Mouse (Mus musculus): ENCODE data around the gene Hoxa13. TPM values are rescaled to one million over a fixed set of nuclear protein-coding genes. Genes with fewer than 3 reads are reported as not detected.
A peak's percentile ranks its signal among the peaks of the same experiment; 100 is the strongest.

The Hoxa13 gene
- total RNA-seq, 2 experiments from 2014 or later = not detected

DNA sequence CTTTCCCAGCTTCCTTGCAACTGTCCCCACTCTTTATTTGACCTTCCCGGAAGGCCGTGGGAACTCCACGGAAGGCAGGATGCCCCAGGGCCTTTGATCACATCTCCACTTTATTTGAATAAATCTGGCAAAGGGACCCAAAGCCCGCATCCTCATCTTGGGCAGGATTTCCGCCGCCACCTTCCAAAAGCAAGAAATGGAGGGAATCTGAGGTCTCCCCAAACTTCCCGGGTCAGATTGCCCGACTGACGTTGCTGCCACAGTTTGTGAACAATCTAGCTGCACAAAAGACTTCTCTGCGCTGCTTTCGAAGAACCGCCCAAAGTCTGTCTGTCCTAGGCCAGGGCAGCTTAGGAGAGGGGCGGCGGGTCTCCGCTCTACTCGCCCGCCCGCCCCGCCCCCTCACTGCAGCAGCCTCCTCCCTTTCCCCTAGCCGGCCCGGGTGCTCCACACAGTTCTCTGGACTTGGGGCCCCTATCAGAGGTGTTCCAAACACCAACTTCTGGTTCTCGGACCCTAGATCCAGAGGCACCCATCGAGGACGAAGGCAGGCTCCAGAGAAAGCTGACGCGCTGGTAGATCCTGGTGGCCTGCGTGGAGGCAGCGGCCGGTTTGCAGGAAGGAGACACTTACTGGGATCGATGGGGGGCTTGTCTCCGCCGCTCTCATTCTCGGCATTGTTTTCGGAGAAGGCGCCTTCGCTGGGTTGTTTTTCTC is 35.6 kb downstream of the Hoxa13 start:
- DNase-seq (ENCODE audit: low spot score in 2 of 2) = no peak

DNA sequence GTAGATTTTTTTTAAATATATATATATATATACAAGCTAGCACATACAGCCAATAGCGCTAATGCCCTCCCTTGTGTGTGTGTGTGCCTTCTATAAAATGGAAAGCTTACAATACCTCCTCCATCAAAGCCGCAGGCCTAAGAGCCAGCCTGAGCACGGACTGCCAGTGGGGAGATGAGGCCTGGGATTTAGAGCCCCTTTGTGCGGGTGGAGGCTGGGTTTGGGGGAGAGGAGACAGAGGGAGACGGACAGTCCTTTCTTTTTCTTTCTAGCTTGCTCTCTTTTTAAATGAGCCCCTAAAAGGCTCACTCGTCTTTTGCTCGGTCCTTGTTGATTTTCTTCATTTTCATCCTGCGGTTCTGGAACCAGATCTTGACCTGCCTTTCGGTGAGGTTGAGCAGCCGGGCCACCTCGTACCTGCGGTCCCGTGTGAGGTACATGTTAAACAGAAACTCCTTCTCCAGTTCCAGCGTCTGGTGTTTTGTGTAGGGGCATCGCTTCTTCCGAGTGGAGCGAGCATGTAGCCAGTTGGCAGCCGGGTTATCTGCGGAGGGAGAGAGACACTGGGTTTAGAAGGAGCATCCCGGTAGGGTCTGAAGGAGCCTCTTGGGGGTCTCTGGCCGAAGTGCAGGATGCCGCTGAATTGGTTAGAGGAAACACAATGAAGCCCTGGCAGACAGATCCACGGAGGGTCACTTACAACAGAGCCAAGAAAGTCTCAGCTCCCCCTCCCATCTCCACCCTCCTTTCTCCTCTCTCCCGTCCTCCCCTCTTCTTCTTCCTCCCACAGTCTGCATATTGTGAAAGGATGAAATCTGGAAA is 36.5 kb downstream of the Hoxa13 start:
- DNase-seq (ENCODE audit: low spot score in 2 of 2) = no peak

DNA sequence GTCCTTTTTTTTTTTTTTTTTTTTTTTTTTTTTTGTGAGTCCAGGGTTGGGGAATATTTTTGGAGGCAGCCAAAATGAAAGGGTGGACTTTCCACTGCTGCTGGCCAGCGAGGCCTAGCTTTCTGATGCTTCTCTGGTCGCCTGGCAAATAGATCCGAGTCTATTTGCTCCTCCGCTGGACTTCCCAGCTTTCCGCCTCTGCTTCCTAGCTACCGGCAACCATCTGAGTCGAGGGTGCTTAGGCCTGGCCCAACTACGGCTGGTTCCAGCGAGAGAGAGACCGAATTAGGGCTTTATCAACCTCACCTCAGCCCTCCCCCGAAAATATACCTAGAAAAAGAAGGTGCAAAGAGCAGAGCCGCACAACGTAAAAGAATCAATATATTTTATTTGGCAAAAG is 38.0 kb downstream of the Hoxa13 start:
- no peak for DNase-seq (ENCODE audit: low spot score in 2 of 2)

DNA sequence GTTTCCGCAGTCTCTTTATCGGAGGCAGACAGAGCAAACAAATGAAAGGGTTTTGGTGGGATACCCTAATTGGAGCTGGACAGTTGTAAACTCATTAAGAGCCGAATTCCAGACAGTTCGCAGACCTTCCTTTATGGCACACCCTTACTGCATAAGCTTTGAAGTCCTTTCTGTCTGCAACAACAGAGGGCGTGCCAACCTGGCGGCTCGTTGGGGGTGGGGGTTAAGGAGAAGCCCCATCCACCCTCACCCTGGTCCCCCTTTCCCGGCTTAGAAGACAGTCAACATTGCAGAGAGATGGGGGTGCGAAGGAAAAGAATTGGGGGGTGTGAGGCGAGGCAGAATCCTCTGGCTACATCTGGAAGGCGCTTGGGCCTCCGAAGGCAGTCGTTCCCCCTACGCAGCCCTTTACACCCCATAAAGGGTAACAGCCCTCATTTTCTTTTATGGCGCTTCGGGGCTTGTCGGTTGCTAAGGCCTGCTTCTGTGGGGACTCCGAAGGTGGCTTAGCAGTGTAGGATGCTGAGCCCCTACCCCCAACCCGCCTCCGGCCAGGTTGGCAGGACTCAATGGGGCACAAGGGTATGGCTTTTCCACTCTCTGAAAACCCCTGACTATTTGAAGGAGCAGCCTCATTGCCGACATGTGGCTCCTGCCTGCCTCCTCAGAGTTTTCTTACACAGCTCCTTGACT is 38.5 kb downstream of the Hoxa13 start:
- no peak for DNase-seq (ENCODE audit: low spot score in 2 of 2)

DNA sequence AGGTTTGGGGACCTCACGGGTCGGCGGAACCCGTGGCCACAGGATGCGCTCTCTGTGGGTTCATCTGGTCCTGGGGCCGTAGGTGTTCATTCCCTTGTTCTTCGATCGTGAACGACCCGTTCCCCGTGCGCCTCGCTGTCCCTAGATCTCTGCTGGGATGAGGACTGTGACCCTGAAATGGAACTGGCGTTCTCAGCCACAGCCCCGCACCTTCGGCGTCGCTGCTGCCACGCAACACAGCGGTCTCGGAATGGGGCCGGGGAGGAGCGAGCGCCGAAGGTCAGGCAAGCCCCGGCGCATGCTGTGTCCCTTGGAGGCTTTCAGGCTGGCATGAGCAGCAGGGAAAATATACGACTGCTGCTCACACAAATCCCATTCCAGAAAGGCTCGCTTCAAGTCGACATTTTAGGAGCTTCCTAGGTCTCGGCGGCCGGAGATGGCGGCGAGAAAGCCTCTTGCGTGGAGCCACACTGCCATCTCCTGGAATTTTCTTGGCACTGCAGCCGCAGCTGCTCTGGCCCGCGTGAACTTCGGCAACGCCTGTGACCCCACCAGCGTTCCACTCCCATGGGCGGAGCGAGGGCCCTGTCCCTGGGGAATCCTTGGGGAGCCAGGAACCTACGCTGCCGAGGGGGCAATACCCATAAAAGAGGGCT is 39.2 kb downstream of the Hoxa13 start, which contains the start of gene Hoxa7:
Gene Hoxa7 (minus strand): TSS at position 518 of the 656 bp plus-strand sequence.
- peak; percentile 77 to 80 for DNase-seq (ENCODE audit: low spot score in 2 of 2)

DNA sequence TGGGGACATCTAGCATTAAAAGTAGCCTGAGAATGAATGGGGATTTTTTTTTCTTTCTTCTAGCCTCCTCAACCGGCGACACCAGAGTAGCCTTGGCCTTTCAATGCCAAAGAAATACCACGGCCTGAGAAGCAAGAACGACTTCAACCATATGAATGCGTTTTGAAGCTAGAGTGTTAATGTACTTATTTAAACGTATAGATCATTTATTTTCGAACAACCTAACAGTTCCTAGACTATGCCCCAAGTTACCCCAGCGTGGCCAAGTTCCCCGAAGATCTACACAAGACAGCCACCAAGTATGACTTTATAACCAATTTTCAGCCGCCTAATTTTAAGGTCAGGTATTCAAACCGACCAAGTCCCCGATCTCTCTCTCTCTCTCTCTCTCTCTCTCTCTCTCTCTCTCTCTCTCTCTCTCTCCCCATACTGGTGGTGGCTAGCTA is 39.8 kb downstream of the Hoxa13 start:
- DNase-seq (ENCODE audit: low spot score in 2 of 2) = no peak

DNA sequence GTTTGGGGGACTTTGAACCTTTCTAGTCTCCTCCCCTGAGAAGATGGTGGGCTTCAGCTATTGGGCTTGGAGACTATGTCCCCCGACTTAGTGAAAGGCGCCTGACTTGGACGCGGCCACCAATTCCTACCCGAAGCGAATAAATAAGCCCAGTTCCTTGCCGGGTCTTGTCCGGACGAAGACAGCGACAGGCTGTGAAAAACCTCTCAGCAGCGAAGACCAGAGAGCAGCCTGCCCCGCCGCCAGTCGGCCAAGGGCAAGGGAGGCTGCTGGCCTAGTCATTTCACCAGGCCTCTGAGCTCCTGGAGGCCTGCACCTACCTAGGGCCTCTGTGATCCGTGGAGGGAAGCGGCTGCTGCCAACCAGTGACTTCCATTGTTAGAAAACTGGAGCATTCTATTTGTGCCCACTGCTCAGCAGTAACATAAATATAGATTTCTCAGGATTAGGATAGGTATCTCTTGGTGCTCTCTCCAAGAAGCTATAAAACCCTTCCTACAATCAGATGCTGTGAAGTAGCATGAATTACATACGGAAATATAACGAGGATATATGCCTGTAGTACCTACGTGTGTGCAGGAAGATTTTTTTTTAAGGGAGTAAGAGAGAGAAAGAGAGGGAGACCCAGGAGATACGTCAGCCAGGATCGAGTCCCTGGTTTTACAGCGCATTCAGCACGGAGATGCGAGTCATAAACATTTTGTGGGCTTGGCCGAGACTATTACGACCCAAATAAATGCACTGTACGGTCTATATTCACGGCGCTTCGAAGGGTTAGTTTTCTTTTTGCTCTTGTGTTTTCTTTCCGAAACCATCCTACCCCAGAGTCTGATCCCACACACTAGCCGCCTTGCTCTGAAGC is 40.4 kb downstream of the Hoxa13 start:
- no peak for DNase-seq (ENCODE audit: low spot score in 2 of 2)

DNA sequence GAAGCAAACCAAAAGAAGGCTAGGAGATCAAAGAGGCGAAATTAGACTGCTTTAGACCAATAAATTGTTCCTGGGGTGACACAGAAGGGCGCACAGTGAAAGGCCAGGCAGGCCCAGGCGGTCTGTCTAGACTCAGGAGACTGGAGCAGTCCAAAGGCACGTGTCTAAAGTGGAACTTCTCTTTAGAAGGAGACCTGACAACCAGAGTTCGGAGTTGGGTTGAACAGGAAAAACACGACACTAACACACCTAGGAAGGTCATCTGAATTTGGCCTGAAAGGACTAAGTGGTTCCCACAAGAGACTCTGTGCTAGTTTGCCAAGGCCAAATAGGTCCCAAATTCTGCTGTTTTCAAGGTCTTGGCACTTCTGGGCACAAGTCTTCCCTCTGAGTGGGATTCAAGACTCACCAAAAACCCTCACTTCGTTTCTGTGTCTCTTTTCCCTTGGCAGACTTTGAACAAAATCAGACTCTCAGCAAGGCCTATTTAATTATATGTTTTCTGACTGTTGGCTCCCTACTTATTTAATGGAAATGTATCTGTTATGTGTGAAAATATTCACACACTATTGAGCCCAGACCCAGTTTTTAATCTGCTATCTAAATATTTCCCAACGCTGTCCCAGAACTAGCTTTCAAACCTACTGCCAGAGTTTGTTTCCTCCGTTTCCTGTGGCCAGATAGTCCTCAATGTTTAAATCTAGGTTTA is 41.3 kb downstream of the Hoxa13 start:
- no peak for DNase-seq (ENCODE audit: low spot score in 2 of 2)

DNA sequence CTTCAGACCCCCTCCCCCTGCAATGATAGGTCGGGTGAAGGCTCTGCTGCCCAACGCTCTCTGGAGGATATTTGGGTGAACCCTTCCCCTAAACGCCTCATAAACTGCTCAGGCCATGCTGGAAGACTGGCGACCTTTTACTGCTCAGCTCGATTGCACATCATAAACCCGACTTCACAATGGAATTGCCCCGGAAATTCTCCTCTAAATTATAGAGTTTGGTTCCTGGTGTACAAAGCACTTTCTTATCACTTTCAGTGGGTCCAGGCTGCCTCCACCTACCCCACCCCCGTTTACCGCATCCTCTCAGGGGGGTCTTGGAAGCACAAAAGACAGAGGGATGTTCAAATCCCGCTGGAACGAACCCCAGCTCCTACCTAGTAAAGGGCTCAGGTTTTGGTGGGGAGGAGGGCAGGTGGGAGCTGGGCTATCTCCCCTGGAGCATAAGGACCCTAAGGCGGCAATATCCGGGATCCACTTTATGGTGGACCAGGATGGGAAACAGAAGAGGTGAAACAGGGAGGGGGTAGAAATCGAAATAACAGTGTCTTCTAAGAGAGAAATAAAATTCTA is 42.0 kb downstream of the Hoxa13 start:
- no peak for DNase-seq (ENCODE audit: low spot score in 2 of 2)

DNA sequence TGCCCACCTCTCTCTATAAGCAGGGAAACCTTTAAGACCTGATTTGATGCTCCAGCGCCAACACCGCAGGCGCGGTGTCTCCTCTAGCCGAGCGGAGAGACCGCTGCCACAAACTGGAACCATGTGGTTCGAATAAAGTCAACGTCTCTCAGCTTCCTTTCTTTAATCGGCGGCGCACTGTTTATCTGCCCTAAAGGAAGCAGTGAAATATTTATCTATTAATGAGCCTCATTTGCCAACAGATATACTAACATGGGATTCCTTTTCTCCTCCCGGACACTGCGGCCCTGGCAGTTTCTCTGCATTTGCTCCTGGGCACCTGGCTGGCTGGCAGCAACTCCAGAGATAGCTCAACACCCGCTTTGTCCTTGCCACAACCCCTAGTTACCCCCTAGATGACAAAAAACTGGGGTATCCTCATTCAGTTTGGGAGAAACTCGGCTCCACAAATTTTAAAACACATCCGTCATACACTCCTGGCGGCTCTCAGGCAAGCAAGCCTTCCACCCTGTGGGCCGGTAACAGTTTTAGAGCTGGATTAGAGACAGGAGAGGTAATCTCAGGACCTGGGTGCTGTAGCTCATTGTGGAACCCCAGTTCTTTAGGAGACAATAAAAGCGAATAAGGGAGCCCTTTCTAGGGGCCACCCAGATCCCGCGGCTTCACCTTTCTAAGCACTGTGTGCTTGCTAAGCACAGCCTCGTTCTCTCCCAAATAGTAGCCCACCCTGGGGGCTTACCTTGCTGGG is 42.6 kb downstream of the Hoxa13 start:
- no peak for DNase-seq (ENCODE audit: low spot score in 2 of 2)

DNA sequence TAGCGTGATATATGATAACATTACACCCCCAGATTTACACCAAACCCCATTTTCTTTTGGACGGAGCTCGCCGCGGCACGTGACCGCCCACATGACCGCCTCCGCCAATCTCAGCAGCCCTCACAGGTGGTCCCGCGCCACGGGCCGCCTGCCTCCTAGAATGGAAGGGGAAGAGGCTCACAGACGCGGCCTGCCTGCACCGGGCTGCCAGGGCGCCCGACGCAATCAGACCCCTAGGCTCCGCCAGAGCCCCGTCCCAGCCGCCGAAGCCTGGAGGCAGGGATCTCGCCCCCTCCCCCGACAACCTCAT is 43.3 kb downstream of the Hoxa13 start:
- DNase-seq (ENCODE audit: low spot score in 2 of 2) = no peak

DNA sequence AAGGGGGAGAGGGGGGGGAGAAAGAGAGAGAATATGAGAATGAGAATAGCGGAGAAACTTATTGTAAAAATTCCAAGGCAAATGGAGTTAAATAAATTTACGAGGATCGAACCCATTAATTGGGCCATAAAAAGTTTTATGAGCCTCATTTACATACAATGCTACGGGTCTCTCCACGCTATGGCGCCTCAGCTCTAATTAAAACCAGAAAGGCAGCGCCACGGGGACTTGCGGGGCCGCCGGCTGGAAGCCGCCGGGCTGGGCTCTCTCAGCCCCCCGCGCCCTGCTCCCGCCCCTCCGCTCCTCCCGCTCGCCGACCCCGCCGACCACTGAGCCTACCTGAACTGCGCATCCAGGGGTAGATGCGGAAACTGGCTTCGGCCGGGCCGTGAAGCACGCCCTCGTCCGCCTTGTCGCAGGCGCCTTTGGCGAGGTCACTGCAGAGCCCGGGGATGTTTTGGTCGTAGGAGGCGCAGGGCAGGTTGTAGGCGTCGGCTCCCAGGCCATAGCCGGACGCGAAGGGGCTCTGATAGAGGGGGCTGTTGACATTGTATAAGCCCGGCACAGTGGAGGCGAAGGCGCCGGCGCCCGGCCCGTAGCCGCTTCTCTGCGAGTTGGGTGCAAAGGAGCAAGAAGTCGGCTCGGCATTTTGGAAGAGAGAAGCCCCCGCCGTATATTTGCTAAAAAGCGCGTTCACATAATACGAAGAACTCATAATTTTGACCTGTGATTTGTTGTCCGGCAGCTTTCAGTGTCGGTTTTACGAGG is 43.8 kb downstream of the Hoxa13 start:
- DNase-seq (ENCODE audit: low spot score in 2 of 2) = no peak

DNA sequence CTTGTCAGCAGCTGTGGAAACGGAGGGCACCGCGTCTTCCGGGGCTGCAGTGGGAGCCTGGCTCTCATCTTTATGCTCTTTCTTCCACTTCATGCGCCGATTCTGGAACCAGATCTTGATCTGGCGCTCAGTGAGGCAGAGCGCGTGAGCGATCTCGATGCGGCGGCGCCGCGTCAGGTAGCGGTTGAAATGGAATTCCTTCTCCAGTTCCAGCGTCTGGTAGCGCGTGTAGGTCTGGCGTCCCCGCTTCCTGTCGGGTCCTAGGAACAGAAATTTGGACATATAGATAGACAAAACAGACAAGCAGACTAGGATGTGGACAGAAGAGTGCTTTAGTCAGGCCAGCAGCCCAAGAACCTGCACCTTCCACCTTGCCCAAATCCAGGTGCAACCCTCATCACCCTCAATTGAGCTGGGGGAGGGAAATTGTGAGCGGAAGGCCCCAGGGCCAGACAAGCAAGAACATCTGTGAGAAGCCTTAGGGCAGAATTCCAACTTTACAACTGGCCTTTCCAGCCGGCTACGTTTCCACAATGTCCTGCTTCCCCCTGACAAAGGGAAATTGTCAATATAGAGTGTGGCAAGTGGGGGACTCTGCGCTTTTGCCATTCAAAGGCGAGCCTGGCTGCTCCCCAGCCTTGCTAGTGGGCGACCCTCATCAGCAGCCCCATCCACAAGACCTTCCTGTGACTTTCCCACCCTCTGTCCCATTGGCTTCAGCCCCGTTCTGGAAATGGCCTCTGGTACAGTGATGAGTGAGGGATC is 44.7 kb downstream of the Hoxa13 start:
- DNase-seq (ENCODE audit: low spot score in 2 of 2) = no peak

DNA sequence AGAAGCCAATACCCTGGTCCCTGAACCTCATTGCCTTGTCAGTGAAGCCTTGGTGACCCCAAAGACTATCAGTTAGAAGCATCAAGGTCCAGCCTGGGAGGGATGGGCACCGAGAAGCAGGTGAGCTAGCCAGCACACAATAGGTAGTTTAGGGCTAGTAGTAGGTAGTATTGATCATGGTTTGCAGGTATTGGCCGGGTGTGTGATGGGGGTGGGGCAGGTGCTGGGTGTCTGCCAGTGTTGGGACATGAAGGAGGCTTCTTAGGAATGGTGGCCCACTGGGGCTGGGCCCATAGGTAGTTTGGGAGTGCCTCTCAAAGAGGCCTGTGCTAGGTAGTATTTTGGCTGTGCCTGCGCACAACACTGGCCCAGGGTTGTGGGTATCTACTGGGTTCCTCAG is 45.6 kb downstream of the Hoxa13 start:
- DNase-seq (ENCODE audit: low spot score in 2 of 2) = no peak

DNA sequence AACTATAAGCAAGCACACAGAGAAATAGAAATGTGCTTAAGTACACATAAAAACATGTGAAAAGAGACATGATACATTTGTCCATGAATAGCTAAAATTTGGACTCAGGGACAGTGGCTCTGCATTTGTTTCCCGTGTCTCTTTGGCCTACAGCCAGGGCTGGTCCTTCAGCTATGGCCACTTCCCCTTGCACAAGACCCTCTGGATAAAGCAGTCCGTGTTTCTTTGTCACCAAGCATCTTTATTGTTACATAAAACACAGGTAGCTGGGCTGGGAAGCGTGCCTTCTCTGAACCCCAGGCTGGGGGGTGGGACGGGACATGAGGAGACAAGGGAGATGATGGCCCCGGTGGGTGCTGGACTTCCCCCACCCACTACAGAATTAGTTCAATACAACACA is 46.4 kb downstream of the Hoxa13 start:
- no peak for DNase-seq (ENCODE audit: low spot score in 2 of 2)

DNA sequence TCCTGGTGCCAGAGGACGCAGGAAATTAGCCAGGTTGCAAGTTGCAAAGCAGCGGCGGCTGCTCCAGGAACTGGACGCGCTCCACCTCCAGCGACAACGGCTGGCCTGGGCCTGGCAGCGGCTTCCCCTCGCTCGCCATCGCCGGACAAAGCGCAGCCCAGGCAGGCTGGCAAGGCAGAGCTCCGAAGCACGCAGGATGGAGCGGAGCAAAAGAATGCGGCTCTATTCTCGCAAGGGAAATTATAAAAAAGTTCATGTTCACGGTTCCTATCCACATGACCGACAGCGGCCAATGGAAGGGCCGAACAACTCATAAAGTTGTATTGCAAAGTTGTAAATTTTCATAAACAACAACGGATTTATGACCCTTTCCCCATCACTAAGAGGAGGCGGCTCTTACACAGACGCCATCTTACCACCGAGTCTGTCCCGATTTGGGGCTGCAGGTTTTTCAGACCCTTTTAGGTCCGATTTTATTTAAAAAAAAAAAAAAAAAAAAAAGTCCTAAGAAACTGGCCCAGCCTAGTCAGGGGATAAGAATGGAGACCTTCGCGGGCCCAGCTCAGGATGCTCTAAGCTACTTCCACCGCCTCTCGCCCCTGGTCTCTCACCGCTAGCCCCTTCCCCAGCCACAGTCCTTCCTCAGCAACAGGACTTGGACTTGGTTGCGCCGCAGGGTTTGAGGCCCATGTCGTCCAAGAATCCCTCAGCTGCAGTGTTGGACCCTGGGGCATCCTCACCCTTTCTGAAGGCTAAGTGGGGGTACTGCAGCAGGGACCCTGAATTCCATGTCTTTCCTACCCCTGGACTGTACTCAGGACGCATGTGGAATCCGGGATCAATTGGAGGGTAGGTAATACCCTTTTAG is 47.3 kb downstream of the Hoxa13 start, which contains the start of the genes Hoxa3 and Gm28308:
Gene Hoxa3 (minus strand): TSS at position 218 of the 868 bp plus-strand sequence.
Gene Gm28308 (minus strand): TSS at position 221 of the 868 bp plus-strand sequence.
- DNase-seq (ENCODE audit: low spot score in 2 of 2) = no peak
